In the genomic region with DNA sequence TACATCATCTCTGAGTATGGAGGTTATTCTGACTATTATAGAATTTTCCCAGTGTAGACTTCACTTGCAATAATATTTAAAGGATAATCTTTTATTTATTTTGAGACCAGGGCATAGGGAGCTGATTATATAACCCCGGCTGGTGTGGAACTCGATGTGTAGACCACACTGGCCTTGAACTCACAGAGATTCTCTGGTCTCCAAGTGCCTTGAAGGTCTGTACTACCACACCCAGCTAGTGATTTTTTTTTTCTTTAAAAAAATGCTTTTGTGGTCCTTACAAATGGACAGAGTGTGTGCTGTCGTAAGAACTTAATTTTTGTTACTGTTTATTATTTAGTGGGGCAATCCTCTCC, we compare ENCODE assay signal across 8 mouse cellular contexts. TPM values are rescaled to one million over a fixed set of nuclear protein-coding genes. Genes with fewer than 3 reads are reported as not detected.
DNase-seq lines count a peak whose midpoint lies in the region; ATAC-seq and TF ChIP-seq lines count a peak whose summit lies in the region.

No protein-coding gene starts in this region.

- no peak for ATAC-seq in forebrain, postnatal 0 days
- ATAC-seq in liver, embryonic 14.5 days (ENCODE audit: insufficient read depth) = no peak

- no peak for DNase-seq in heart, adult 2 months
- DNase-seq in heart, adult 8-10 months (ENCODE audit: low spot score) = no peak
- DNase-seq in forebrain, postnatal 0 days = no peak
- DNase-seq in liver, embryonic 14.5 days (ENCODE audit: low read depth in 3 of 3, low spot score in 3 of 3) = no peak
- DNase-seq in thymus, postnatal 0 days (ENCODE audit: low spot score) = no peak
- DNase-seq in ovary, postnatal 14 days (ENCODE audit: low spot score) = no peak
- no peak for DNase-seq in frontal cortex, postnatal 10 days (ENCODE audit: low spot score in 2 of 2)

- H3K9me3 ChIP-seq in E14TG2a.4 (ENCODE audit: low read length) = peaks cover 42% of the 10 kb centered on the region
- no peaks in the 10 kb centered on the region for H3K9me3 ChIP-seq in forebrain, postnatal 0 days (ENCODE audit: low read length)
- no peaks in the 10 kb centered on the region for H3K9me3 ChIP-seq in liver, embryonic 14.5 days (ENCODE audit: control insufficient read depth, low read length)

- intact Hi-C loops in heart, adult 2 months (cut with DNase I) = loop anchor here (5.0 kb wide), 3 partner anchors 82 to 167 kb away; a partner anchor contains a TSS

- TF ChIP-seq CTCF in heart, adult 2 months (IDR thresholded peaks at IDR 0.05) = no peak
- TF ChIP-seq CTCF in E14TG2a.4 (conservative IDR thresholded peaks at IDR 0.05; ENCODE audit: low read length) = no peak
- TF ChIP-seq CTCF in forebrain, postnatal 0 days (IDR thresholded peaks at IDR 0.05; ENCODE audit: low read depth) = no peak
- TF ChIP-seq CTCF in liver, embryonic 14.5 days (IDR thresholded peaks at IDR 0.05; ENCODE audit: low read depth) = no peak

- peaks cover 4% of the 10 kb centered on the region for H3K4me1 ChIP-seq in heart, adult 2 months (ENCODE audit: control insufficient read depth, insufficient read depth, low read length)
- peaks cover 26% of the 10 kb centered on the region for H3K4me1 ChIP-seq in E14TG2a.4 (replicated peaks; ENCODE audit: low read depth, low read length)
- H3K4me1 ChIP-seq in forebrain, postnatal 0 days (ENCODE audit: insufficient read depth) = peaks cover 13% of the 10 kb centered on the region
- peaks cover 18 to 25% of the 10 kb centered on the region in 2 experiments for H3K4me1 ChIP-seq in liver, embryonic 14.5 days (replicated peaks; ENCODE audit: control insufficient read depth in 2 of 2, insufficient read depth in 2 of 2, low read length in 1 of 2)

- peaks cover 1% of the 10 kb centered on the region; the same call in 1 of the 2 replicates for H3K79me2 ChIP-seq in heart, adult 2 months (replicated peaks; ENCODE audit: control insufficient read depth, insufficient read depth, low read length)

- peak overlapping the region; percentile 68 for H3K4me2 ChIP-seq in forebrain, postnatal 0 days (ENCODE audit: low read depth)
- peak overlapping the region; percentile 88 for H3K4me2 ChIP-seq in liver, embryonic 14.5 days (ENCODE audit: low read depth)

- no peak overlapping the region for H3K27ac ChIP-seq in heart, adult 2 months
- no peak overlapping the region for H3K27ac ChIP-seq in forebrain, postnatal 0 days (ENCODE audit: low read depth, low read length)
- H3K27ac ChIP-seq in liver, embryonic 14.5 days = no peak overlapping the region

- no peaks in the 10 kb centered on the region for H3K27me3 ChIP-seq in heart, adult 2 months (ENCODE audit: control insufficient read depth, insufficient read depth, low read length)
- H3K27me3 ChIP-seq in E14TG2a.4 (ENCODE audit: insufficient read depth, low read length) = no peaks in the 10 kb centered on the region
- H3K27me3 ChIP-seq in forebrain, postnatal 0 days (ENCODE audit: insufficient read depth, low read length) = no peaks in the 10 kb centered on the region
- no peaks in the 10 kb centered on the region for H3K27me3 ChIP-seq in liver, embryonic 14.5 days (ENCODE audit: control insufficient read depth, insufficient read depth, low read length)

- whole genome bisulfite sequencing in heart, adult 2 months = 55% methylated on average over 3 of the region's 3 CpGs
- WGBS in forebrain, postnatal 0 days = 62% methylated on average over 3 of the region's 3 CpGs
- 39% methylated on average over 3 of the region's 3 CpGs for WGBS in liver, embryonic 14.5 days (ENCODE audit: insufficient replicate concordance)

- H3K9ac ChIP-seq in heart, adult 2 months (ENCODE audit: low read depth, low read length) = no peak overlapping the region
- H3K9ac ChIP-seq in forebrain, postnatal 0 days = no peak overlapping the region
- peak overlapping the region; percentile 99 for H3K9ac ChIP-seq in liver, embryonic 14.5 days (replicated peaks)

- H3K4me3 ChIP-seq in heart, adult 2 months = peak overlapping the region; percentile 92
- H3K4me3 ChIP-seq in E14TG2a.4 (replicated peaks; ENCODE audit: low read length) = peak overlapping the region; percentile 93
- peak overlapping the region; percentile 89 for H3K4me3 ChIP-seq in forebrain, postnatal 0 days (ENCODE audit: low read depth, low read length)
- H3K4me3 ChIP-seq in liver, embryonic 14.5 days (ENCODE audit: insufficient read depth in 1 of 2, low read depth in 2 of 2, low read length in 2 of 2) = peak overlapping the region; percentile 67 to 89; a peak in 3 of 4 replicates

- peaks cover 6% of the 10 kb centered on the region for H3K36me3 ChIP-seq in heart, adult 2 months (ENCODE audit: control insufficient read depth, insufficient read depth, low read length)
- peaks cover 47% of the 10 kb centered on the region for H3K36me3 ChIP-seq in E14TG2a.4 (ENCODE audit: insufficient read depth, low read length)
- no peaks in the 10 kb centered on the region for H3K36me3 ChIP-seq in forebrain, postnatal 0 days (ENCODE audit: insufficient read depth)
- H3K36me3 ChIP-seq in liver, embryonic 14.5 days (replicated peaks; ENCODE audit: control insufficient read depth, insufficient read depth, low read depth) = no peaks in the 10 kb centered on the region

- TF ChIP-seq POLR2A in heart, adult 2 months (IDR thresholded peaks at IDR 0.05; ENCODE audit: insufficient read depth, low read depth, low read length) = no peak

- TF ChIP-seq EP300 in heart, adult 2 months (IDR thresholded peaks at IDR 0.05; ENCODE audit: insufficient read depth, low read depth, low read length) = no peak
- no peak for TF ChIP-seq EP300 in liver, embryonic 14.5 days (IDR thresholded peaks at IDR 0.05; ENCODE audit: low read depth)

RNA-seq across cellular contexts. Expression of a gene that starts 3.1 kb away (rescaled TPM):
- 100 to 1,000 TPM; 119 to 137 TPM for total RNA-seq in heart, adult 2 months (2021)
- 39.0 and 84.7 TPM in 2 replicates for polyA plus RNA-seq in heart, adult 2 months (2012; rRNA removed)
- 100 to 1,000 TPM; 114 to 144 (median 130) TPM for total RNA-seq in heart, adult 8-10 months (2022)
- total RNA-seq in forebrain, postnatal 0 days (2014; rRNA removed) = 49.1 and 68.8 TPM in 2 replicates
- 49.5 and 62.9 TPM in 2 replicates for polyA plus RNA-seq in forebrain, postnatal 0 days (2015; fragmentation: Nextera tagmentation; extraction: Ambion mirVana)
- 21.5 and 31.3 TPM in 2 replicates for polyA plus RNA-seq in liver, embryonic 14.5 days (2012; rRNA removed)
- 40.6 and 50.6 TPM in 2 replicates for polyA plus RNA-seq in liver, embryonic 14.5 days (2014; fragmentation: Nextera tagmentation; extraction: Ambion mirVana)
- polyA plus RNA-seq in thymus, postnatal 0 days (2015; fragmentation: Nextera tagmentation; extraction: Ambion mirVana) = 61.0 and 72.9 TPM in 2 replicates
